Mouse (Mus musculus): ENCODE data around the gene Jarid2.

Jarid2 gene

GRCm38 (mm10) chr13:44921721-44922120 is 192.4 kb downstream of the Jarid2 start:
- no peak for DNase-seq

- no peak for DNase-seq
Measured at GRCm38 (mm10) chr13:44924042-44924441, 194.8 kb downstream of the Jarid2 start.

GRCm38 (mm10) chr13:44925173-44925572 is 195.9 kb downstream of the Jarid2 start:
- no peak for DNase-seq

GRCm38 (mm10) chr13:44926311-44926710 is 197.0 kb downstream of the Jarid2 start:
- DNase-seq = no peak

- no peak for DNase-seq
Measured at GRCm38 (mm10) chr13:44932307-44933264, 203.3 kb downstream of the Jarid2 start.

GRCm38 (mm10) chr13:44933575-44933974 is 204.3 kb downstream of the Jarid2 start:
- DNase-seq = no peak

- DNase-seq = no peak
Measured at GRCm38 (mm10) chr13:44937681-44938080, 208.4 kb downstream of the Jarid2 start.

GRCm38 (mm10) chr13:44939326-44940035 is 210.2 kb downstream of the Jarid2 start:
- DNase-seq = no peak

GRCm38 (mm10) chr13:44943618-44944017 is 214.3 kb downstream of the Jarid2 start:
- DNase-seq = no peak

- DNase-seq = no peak
Measured at GRCm38 (mm10) chr13:44946880-44947635, 217.8 kb downstream of the Jarid2 start.

GRCm38 (mm10) chr13:44948320-44949250 is 219.3 kb downstream of the Jarid2 start:
- DNase-seq = no peak

GRCm38 (mm10) chr13:44952393-44953086 is 223.3 kb downstream of the Jarid2 start:
- DNase-seq = no peak

GRCm38 (mm10) chr13:44953546-44954231 is 224.4 kb downstream of the Jarid2 start:
- DNase-seq = no peak

GRCm38 (mm10) chr13:44954232-44954568 is 224.9 kb downstream of the Jarid2 start:
- DNase-seq = no peak

- no peak for DNase-seq
Measured at GRCm38 (mm10) chr13:44955781-44956180, 226.5 kb downstream of the Jarid2 start.

- DNase-seq = no peak
Measured at GRCm38 (mm10) chr13:44957049-44957448, 227.8 kb downstream of the Jarid2 start.

- no peak for DNase-seq
Measured at GRCm38 (mm10) chr13:44960542-44961291, 231.4 kb downstream of the Jarid2 start.
